Mouse (Mus musculus) embryonic facial prominence, embryonic 15.5 days (tissue): ENCODE results near the gene Cnot8. TPM values are rescaled to one million over a fixed set of nuclear protein-coding genes. Genes with fewer than 3 reads are reported as not detected.

Experiments
- polyA plus RNA-seq: library from polyadenylated mRNA; unstranded; fragments of >200 nt; fragmentation: Nextera tagmentation; extraction: Ambion mirVana; gene quantifications from 2 replicates; pipeline ENCODE4 v1.2.1, GENCODE M21; 2015

The Cnot8 gene
- polyA plus RNA-seq, 1 experiment from 2014 or later: 97.5 TPM

Other genes with a start within 250 kb of the Cnot8 start
- 19.3 and 20.2 TPM in 2 replicates for gene Larp1, start 95.1 kb upstream of the Cnot8 start, polyA plus RNA-seq
- gene Gm12248, start 11.0 kb upstream of the Cnot8 start, polyA plus RNA-seq: 0.14 TPM in 1 of 2 replicates, not detected in the other
- gene Gemin5, start 64.4 kb downstream of the Cnot8 start, polyA plus RNA-seq: 16.1 and 16.6 TPM in 2 replicates
- 107 and 115 TPM in 2 replicates for gene Mrpl22, start 67.5 kb downstream of the Cnot8 start, polyA plus RNA-seq
- gene Igtp, start 95.4 kb downstream of the Cnot8 start, polyA plus RNA-seq: 8.5 and 9.0 TPM in 2 replicates
- 3.6 and 4.7 TPM in 2 replicates for gene Irgm2, start 95.5 kb downstream of the Cnot8 start, polyA plus RNA-seq
- gene 4930438A08Rik, start 170.6 kb downstream of the Cnot8 start, polyA plus RNA-seq: 2.0 and 2.4 TPM in 2 replicates
- gene Zfp692, start 202.9 kb downstream of the Cnot8 start, polyA plus RNA-seq: 33.1 and 37.1 TPM in 2 replicates
- gene Zfp672, start 226.2 kb downstream of the Cnot8 start, polyA plus RNA-seq: 39.6 and 41.0 TPM in 2 replicates
- gene Sh3bp5l, start 226.6 kb downstream of the Cnot8 start, polyA plus RNA-seq: 34.0 and 38.7 TPM in 2 replicates